9 mouse cellular contexts compared by ENCODE assay signal in the genomic region with DNA sequence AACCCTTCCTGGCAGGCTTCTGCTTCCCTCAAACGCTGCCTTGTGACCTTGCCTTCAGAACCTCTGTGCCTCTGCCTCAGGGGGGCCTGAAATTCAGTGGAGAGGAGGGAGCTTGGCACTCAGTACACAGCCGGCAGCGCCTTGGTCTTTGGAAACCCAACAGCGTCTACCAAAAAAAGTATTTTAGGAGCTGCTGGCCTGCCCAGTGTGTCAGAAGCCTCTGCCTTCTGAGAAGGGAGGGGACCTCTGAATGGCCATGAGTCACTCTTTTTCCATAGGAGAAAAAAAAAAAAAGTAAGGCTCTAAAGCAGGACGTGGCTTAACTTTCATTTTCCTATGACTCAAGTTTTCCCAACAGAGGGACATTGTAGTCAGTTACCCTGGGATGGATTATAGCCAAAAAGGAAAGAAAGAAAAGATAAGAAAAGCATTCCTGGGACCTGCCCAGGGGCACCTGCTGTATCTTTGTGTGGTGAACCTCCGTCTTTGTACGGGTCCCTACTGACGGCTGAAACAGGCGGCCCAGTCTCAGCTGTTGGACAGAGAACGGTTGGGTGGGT.
DNase-seq lines count a peak whose midpoint lies in the region; ATAC-seq and TF ChIP-seq lines count a peak whose summit lies in the region.
"Had no signal": no experiment of that assay in that cellular context is flagged by ENCODE, and none has a peak within 500 bp of the region (broad histone marks: within the 10 kb centered on the region; RNA-seq: fewer than 3 reads in every experiment).

No protein-coding gene starts in this region.

- no peaks in the 10 kb centered on the region for H3K27me3 ChIP-seq in testis, adult 2 months (ENCODE audit: control insufficient read depth, insufficient read depth, low read length)
- no peaks in the 10 kb centered on the region for H3K27me3 ChIP-seq in intestine, embryonic 16.5 days (replicated peaks; ENCODE audit: control insufficient read depth, insufficient read depth, low read length)

- H3K4me1 ChIP-seq in testis, adult 2 months (ENCODE audit: control insufficient read depth, insufficient read depth, low read length): no peaks in the 10 kb centered on the region
- H3K4me1 ChIP-seq in intestine, embryonic 16.5 days (ENCODE audit: control insufficient read depth, insufficient read depth, low read length): no peaks in the 10 kb centered on the region

- no peak overlapping the region for H3K4me3 ChIP-seq in testis, adult 2 months (ENCODE audit: control insufficient read depth, low read depth, low read length)
- peak overlapping the region; percentile 49 for H3K4me3 ChIP-seq in gastrocnemius, adult 2 months
- peak overlapping the region; percentile 18 for H3K4me3 ChIP-seq in intestine, embryonic 16.5 days (ENCODE audit: low read length)

- H3K9me3 ChIP-seq in intestine, embryonic 16.5 days (ENCODE audit: control insufficient read depth, low read length): no peaks in the 10 kb centered on the region

- intact Hi-C loops in gastrocnemius, adult 2 months (cut with DNase I): loop anchor here (2.0 to 10.0 kb wide), 2 partner anchors 17 to 423 kb away; no protein-coding TSS in a partner anchor
- intact Hi-C loops in left cerebral cortex, postnatal 4 days (cut with DNase I): loop anchor here (5.0 to 10.0 kb wide), 2 partner anchors 95 to 423 kb away; no protein-coding TSS in a partner anchor

- H3K9ac ChIP-seq in intestine, embryonic 16.5 days (ENCODE audit: low read depth, low read length): 0 out of 2 replicates have a peak overlapping the region, but pooled peaks have one; percentile 32

- no peak for TF ChIP-seq CTCF in testis, adult 2 months (IDR thresholded peaks at IDR 0.05; ENCODE audit: control insufficient read depth, insufficient read depth, insufficient replicate concordance, low read depth, low read length)
- TF ChIP-seq CTCF in gastrocnemius, adult 2 months (IDR thresholded peaks at IDR 0.05): no peak

- 52% methylated on average over 10 of the region's 10 CpGs for WGBS in intestine, embryonic 16.5 days

- DNase-seq in testis, postnatal 14 days (ENCODE audit: low spot score): no peak
- DNase-seq in gastrocnemius, adult 2 months: peak; percentile 75
- peak; percentile 50 for DNase-seq in urinary bladder, postnatal 14 days (ENCODE audit: low spot score)
- no peak for DNase-seq in left cerebral cortex, postnatal 4 days
- no peak for DNase-seq in layer of hippocampus, adult 18-20 months (ENCODE audit: low spot score in 2 of 2)
- DNase-seq: right cerebral cortex, postnatal 14 days had no signal

- H3K27ac ChIP-seq in testis, adult 2 months (ENCODE audit: control insufficient read depth, insufficient read depth, low read depth, low read length): peak overlapping the region; percentile 10
- peak overlapping the region; percentile 87 for H3K27ac ChIP-seq in gastrocnemius, adult 2 months
- no peak overlapping the region for H3K27ac ChIP-seq in intestine, embryonic 16.5 days (ENCODE audit: low read length)

- peak overlapping the region; percentile 22; the same call in 1 of the 2 replicates for H3K4me2 ChIP-seq in intestine, embryonic 16.5 days (ENCODE audit: low read depth, low read length)

- H3K36me3 ChIP-seq in testis, adult 2 months (ENCODE audit: control insufficient read depth, insufficient read depth, low read length): no peaks in the 10 kb centered on the region
- H3K36me3 ChIP-seq in intestine, embryonic 16.5 days (ENCODE audit: control insufficient read depth, insufficient read depth, low read length): no peaks in the 10 kb centered on the region

- TF ChIP-seq POLR2A in testis, adult 2 months (IDR thresholded peaks at IDR 0.05; ENCODE audit: control insufficient read depth, low read depth, low read length): no peak

- ATAC-seq in intestine, embryonic 16.5 days: peak; percentile 79
- ATAC-seq in CD4-positive, CD25-positive, alpha-beta regulatory T cell, adult 4 months: no peak

Comparison
In these comparisons a context has a peak if more than half of its experiments do, and no peak if none do; other contexts are left out.
1. DNase-seq: peak in gastrocnemius, adult 2 months (single experiment) and urinary bladder, postnatal 14 days (single experiment); none in testis, postnatal 14 days (single experiment), left cerebral cortex, postnatal 4 days (single experiment) and layer of hippocampus, adult 18-20 months (0 of 2).